Mouse (Mus musculus) embryonic facial prominence, embryonic 13.5 days (tissue): Measurements from ENCODE around the gene Tyw3. TPM values are rescaled to one million over a fixed set of nuclear protein-coding genes. Genes with fewer than 3 reads are reported as not detected.

Source experiments
- ATAC-seq: fragments of 200-750 bp; cut with Nextera tagmentation; 2 replicates; pipeline ENCODE4 v1.8.0; 2017; ENCODE audit warnings: low read depth; ENCODE audit not compliant: insufficient number of reproducible peaks, insufficient read depth, low FRiP score, low TSS enrichment
- H3K27ac ChIP-seq: fragments of 300-500 bp; sonication (generic); 2 replicates; pipeline ENCODE4 v1.5.1; 2015; ENCODE audit warnings: moderate library complexity, mild to moderate bottlenecking, inconsistent platforms
- H3K27me3 ChIP-seq: fragments of 300-500 bp; sonication (generic); 2 replicates; pipeline ENCODE4 v1.6.1; 2015; ENCODE audit warnings: mild to moderate bottlenecking, inconsistent platforms
- H3K36me3 ChIP-seq: fragments of 300-500 bp; sonication (generic); 2 replicates; pipeline ENCODE4 v1.6.1; 2015; ENCODE audit warnings: mild to moderate bottlenecking, inconsistent platforms
- H3K4me1 ChIP-seq: fragments of 300-500 bp; sonication (generic); 2 replicates; pipeline ENCODE4 v1.6.1; 2015; ENCODE audit warnings: inconsistent platforms
- H3K4me2 ChIP-seq: fragments of 300-500 bp; sonication (generic); 2 replicates; pipeline ENCODE4 v1.6.1; 2015; ENCODE audit warnings: moderate library complexity, mild to moderate bottlenecking, inconsistent platforms
- H3K4me3 ChIP-seq: fragments of 300-500 bp; sonication (generic); 2 replicates; pipeline ENCODE4 v1.5.1; 2015; ENCODE audit warnings: mild to moderate bottlenecking, inconsistent platforms
- H3K9ac ChIP-seq: fragments of 300-500 bp; sonication (generic); 2 replicates; pipeline ENCODE4 v1.6.1; 2015; ENCODE audit warnings: mild to moderate bottlenecking, inconsistent platforms
- H3K9me3 ChIP-seq: fragments of 300-500 bp; sonication (generic); 2 replicates; pipeline ENCODE4 v1.6.1; 2016; ENCODE audit warnings: inconsistent platforms
- WGBS: fragments of 180-500 bp; shearing (Covaris S2); methylation state at CpG from one replicate; pipeline ENCODE4 v1.1.7; 2015; ENCODE audit warnings: mixed read lengths; 5-methylcytosine and 5-hydroxymethylcytosine counted together
- polyA plus RNA-seq: library from polyadenylated mRNA; unstranded; fragments of >200 nt; fragmentation: Nextera tagmentation; extraction: Ambion mirVana; gene quantifications from 2 replicates; pipeline ENCODE4 v1.2.1, GENCODE M21; 2015

Tyw3 gene
- polyA plus RNA-seq, 1 experiment from 2014 or later, result 19.8 TPM

GRCm38 (mm10) chr3:154526610-154527009 lies 70.3 kb downstream of the Tyw3 start:
- WGBS, result 38% methylated on average over 6 of the region's 6 CpGs
- no peak overlapping the region for H3K9ac ChIP-seq
- ATAC-seq, result no peak

More at GRCm38 (mm10) chr3:154526610-154527009, 70.3 kb downstream of the Tyw3 start:
- Histone ChIP-seq H3K36me3 (no peaks in the 10 kb centered on the region), H3K27me3 (no peaks in the 10 kb centered on the region), H3K4me2 (no peak overlapping the region), H3K4me3 (no peak overlapping the region), H3K9me3 (no peaks in the 10 kb centered on the region), H3K27ac (no peak overlapping the region), H3K4me1 (peaks cover 23% of the 10 kb centered on the region)

Other genes with a start within 250 kb of the Tyw3 start
- 22.4 and 23.7 TPM in 2 replicates for gene Cryz, start 393 bp downstream of the Tyw3 start, polyA plus RNA-seq
- 0.06 and 0.17 TPM in 2 replicates for gene Erich3, start 66.8 kb upstream of the Tyw3 start, polyA plus RNA-seq